Mouse (Mus musculus): ENCODE measurements around the gene Cacna1d.

- TF ChIP-seq USF1 (IDR thresholded peaks at IDR 0.05; ENCODE audit: low read depth) (no peak), CTCF (IDR thresholded peaks at IDR 0.05; ENCODE audit: control insufficient read depth, insufficient read depth, insufficient read length) (no peak), MYOD1 (IDR thresholded peaks at IDR 0.05; ENCODE audit: control insufficient read depth, insufficient read length, low read depth) (no peak), CEBPB (IDR thresholded peaks at IDR 0.05; ENCODE audit: low read depth) (no peak), FOSL1 (IDR thresholded peaks at IDR 0.05; ENCODE audit: insufficient read depth, low read length, poor library complexity, severe bottlenecking) (no peak), MAX (IDR thresholded peaks at IDR 0.05) (no peak), MYOG (IDR thresholded peaks at IDR 0.05; ENCODE audit: control insufficient read depth, extremely low read depth, insufficient read length) (no peak)
Measured at GRCm38 (mm10) chr14:30113392-30114108, 377.7 kb downstream of the Cacna1d start.
